Mouse (Mus musculus) megakaryocyte progenitor cell, adult 5-6 weeks (primary cell): ENCODE results near the gene Wdfy3. TPM values are rescaled to one million over a fixed set of nuclear protein-coding genes. Genes with fewer than 3 reads are reported as not detected.

Experiments
- ATAC-seq: replicated peaks from 2 replicates; pipeline ENCODE4 v1.8.0; 2016; ENCODE audit warnings: mild to moderate bottlenecking, moderate TSS enrichment, inconsistent platforms; ENCODE audit not compliant: poor library complexity
- total RNA-seq, 2 experiments: library from RNA; stranded (forward) in 1 of 2; stranded (reverse) in 1 of 2; fragments of 157-497, 149-512 nt in 1 of 2; fragments of 200-1000 nt in 1 of 2; gene quantifications; 2 replicates each; pipeline versions ENCODE4 v1.2.3 to v1.2.4; 2015 to 2017

Wdfy3 gene
- total RNA-seq, 2 experiments from 2014 or later = 5.4 to 9.5 TPM

DNA sequence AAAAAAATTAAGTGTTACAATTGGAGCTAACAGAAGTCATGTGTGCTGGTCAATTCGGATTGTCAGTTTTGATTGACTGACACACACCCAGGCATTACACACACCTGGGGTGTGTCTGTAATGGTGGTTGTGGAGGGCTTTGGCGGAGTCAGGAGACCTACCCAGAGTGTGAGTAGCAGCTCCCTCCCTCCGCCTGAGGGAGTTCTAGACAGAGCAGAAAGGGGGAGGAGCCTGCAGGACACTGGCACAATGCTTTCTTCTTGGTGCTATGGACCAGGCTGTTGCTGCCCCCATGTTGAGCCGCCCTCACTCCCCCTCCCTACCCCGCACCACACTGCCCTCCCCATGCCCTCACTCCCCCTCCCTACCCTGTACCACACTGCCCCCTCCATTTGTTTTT, 279.2 kb downstream of the Wdfy3 start:
- ATAC-seq = no peak

DNA sequence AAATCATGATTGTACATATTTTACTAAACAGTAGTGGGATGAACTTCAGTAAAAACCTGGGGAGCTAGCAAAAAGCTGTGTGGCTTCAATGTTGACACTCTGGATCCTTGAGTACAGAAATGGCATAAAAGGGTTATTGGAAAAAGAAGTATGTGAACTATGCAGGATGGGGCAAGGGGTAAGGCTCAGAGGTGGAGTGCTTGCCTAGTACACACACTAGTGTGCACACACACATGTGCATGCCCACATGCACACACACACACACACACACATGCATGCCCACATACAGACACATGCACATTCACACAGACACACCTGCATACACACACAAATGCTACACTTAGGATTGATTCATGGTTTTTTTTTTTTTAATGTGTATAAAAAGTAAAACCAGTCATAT, 280.0 kb downstream of the Wdfy3 start:
- ATAC-seq = no peak

DNA sequence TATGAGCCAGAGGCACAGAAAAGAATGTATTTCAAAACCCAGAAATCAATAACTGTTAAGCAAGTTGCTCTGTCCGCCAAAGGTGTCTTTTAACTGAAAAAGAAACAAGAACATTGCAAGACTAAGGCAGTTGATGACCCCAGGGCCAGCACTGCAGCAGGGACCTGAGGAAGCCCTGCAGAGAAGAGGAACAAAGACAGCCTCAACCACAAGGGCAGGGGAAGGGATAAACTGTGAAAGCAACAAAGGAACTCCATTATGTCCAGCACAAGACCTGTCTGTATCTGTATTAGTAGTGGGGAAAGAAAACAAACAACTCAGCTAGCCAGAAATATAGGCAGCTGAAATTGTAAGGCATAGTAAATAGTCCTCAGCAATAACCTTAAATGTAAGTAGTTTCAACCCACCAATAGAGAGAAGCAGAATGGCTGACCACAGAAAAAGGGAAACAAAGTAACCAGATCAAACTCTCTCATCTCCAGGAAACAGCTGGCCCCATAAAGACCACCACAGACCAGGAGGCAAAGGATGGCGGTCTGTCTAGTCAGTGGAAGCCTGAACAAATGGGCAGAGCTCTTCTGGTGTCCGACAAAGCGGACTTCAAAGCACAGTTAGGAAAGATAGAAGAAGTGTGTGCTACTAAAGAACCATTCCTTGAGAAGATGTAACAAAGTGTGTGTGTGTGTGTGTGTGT, 283.7 kb downstream of the Wdfy3 start:
- ATAC-seq = peak; percentile 88

DNA sequence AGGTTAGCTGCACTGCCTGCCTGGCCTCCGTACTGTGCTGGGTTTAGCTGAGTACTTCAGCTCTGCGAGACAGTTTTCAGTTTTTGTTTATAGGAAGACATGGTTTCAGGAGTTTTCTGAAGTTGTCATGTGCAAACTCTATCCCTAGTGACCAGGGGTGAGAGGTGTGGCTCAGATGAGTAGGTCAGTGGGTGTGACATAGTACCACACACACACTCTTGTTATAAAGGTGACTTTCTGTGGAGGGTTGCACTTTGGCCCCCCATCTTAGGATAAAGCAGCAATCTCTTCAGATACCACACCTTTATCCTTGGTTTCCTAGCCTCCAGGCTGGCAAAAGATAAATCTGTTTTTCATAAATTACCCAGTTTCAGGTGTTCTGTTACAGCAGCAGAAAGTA, 284.9 kb downstream of the Wdfy3 start:
- no peak for ATAC-seq

- no peak for ATAC-seq
Measured at GRCm38 (mm10) chr5:101784328-101784727, 285.4 kb downstream of the Wdfy3 start.
